ENCODE assay signal across 24 mouse cellular contexts in the genomic region with DNA sequence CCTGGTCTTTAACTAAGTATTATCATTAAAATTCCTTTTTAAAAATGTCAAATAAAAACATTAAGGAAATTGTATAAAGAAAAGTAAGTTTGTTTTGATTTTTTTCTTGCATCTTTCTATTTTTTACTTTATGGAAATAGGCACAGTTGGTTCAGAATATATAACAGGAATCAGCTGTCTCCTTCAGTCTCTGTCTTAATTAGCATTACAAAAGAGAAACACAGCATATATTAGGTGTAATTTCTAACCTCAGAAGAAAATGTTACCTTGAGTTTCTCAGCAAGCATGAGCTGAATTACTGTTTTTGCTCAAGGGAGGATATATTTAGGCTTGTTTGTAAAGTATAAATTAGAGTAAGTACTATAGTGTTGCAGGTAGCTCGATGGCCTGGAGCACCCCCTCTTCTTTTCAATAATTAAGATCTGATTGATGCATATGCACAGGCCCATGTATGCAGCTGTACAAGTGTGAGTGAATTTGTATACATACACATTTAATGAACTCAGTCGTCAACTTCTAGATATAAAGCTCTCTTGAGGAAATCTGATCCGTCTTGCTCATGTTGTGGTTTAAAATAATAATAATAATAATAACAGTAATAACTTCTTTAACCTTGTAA.
DNase-seq lines count a peak whose midpoint lies in the region; ATAC-seq lines count a peak whose summit lies in the region.
"Had no signal": no experiment of that assay in that cellular context is flagged by ENCODE, and none has a peak within 500 bp of the region (broad histone marks: within the 10 kb centered on the region; RNA-seq: fewer than 3 reads in every experiment).

No protein-coding gene starts in this region.

- H3K4me2 ChIP-seq in forebrain, embryonic 15.5 days (replicated peaks): no peak overlapping the region
- no peak overlapping the region for H3K4me2 ChIP-seq in forebrain, embryonic 11.5 days (ENCODE audit: low read depth, low read length, severe bottlenecking)
- H3K4me2 ChIP-seq in hindbrain, embryonic 12.5 days (replicated peaks): no peak overlapping the region
- H3K4me2 ChIP-seq in neural tube, embryonic 12.5 days (replicated peaks): no peak overlapping the region
- no peak overlapping the region for H3K4me2 ChIP-seq in neural tube, embryonic 15.5 days
- H3K4me2 ChIP-seq: embryonic facial prominence, embryonic 13.5 days; heart, embryonic 11.5 days; hindbrain, embryonic 15.5 days; intestine, embryonic 15.5 days had no signal

- ATAC-seq in forebrain, embryonic 15.5 days (replicated peaks): peak; percentile 51
- no peak for ATAC-seq in forebrain, embryonic 11.5 days (replicated peaks; ENCODE audit: low FRiP score)
- peak; percentile 78 for ATAC-seq in hindbrain, embryonic 12.5 days (ENCODE audit: low FRiP score)
- 0 out of 2 replicates have a peak, but pooled peaks have one; percentile 29 for ATAC-seq in neural tube, embryonic 12.5 days (ENCODE audit: low FRiP score, low read depth)
- ATAC-seq in neural tube, embryonic 15.5 days (ENCODE audit: low FRiP score): no peak
- ATAC-seq: CD4-positive, CD25-positive, alpha-beta regulatory T cell, adult 4 months; intestine, embryonic 15.5 days had no signal

- H3K9ac ChIP-seq in forebrain, embryonic 15.5 days (replicated peaks): no peak overlapping the region
- no peak overlapping the region for H3K9ac ChIP-seq in forebrain, embryonic 11.5 days (ENCODE audit: low read length)
- H3K9ac ChIP-seq in hindbrain, embryonic 12.5 days: no peak overlapping the region
- H3K9ac ChIP-seq in neural tube, embryonic 12.5 days: no peak overlapping the region
- H3K9ac ChIP-seq in neural tube, embryonic 15.5 days (replicated peaks): no peak overlapping the region
- H3K9ac ChIP-seq: embryonic facial prominence, embryonic 13.5 days; hindbrain, embryonic 15.5 days; intestine, embryonic 15.5 days had no signal

- no peak for DNase-seq in forebrain, embryonic 11.5 days (ENCODE audit: low spot score)
- no peak for DNase-seq in hindbrain, embryonic 10.5 days (ENCODE audit: low spot score)
- DNase-seq: adrenal gland, adult 2 months; adrenal gland, postnatal 14 days; cerebellum, adult 11-12 months; cerebellum, adult 8-10 months; cerebellum, postnatal 10 days; cerebellum, postnatal 36 days; embryo, embryonic 11 days; gastrocnemius, adult 2 months; gastrocnemius, postnatal 14 days; heart, adult 11 months; kidney, adult 11 months had no signal

- WGBS in forebrain, embryonic 15.5 days: 38% methylated on average over 3 of the region's 3 CpGs
- WGBS in forebrain, embryonic 11.5 days: 72% methylated on average over 3 of the region's 3 CpGs
- WGBS in hindbrain, embryonic 12.5 days: 63% methylated on average over 3 of the region's 3 CpGs
- WGBS in hindbrain, embryonic 10.5 days: 83% methylated on average over 3 of the region's 3 CpGs
- WGBS in neural tube, embryonic 12.5 days: 74% methylated on average over 3 of the region's 3 CpGs
- WGBS in neural tube, embryonic 15.5 days: 50% methylated on average over 3 of the region's 3 CpGs

- no peaks in the 10 kb centered on the region for H3K27me3 ChIP-seq in forebrain, embryonic 15.5 days
- no peaks in the 10 kb centered on the region for H3K27me3 ChIP-seq in forebrain, embryonic 11.5 days (ENCODE audit: control insufficient read depth, insufficient read depth, low read length)
- H3K27me3 ChIP-seq in hindbrain, embryonic 12.5 days: no peaks in the 10 kb centered on the region
- no peaks in the 10 kb centered on the region for H3K27me3 ChIP-seq in hindbrain, embryonic 10.5 days (ENCODE audit: insufficient read depth, poor library complexity, severe bottlenecking)
- H3K27me3 ChIP-seq in neural tube, embryonic 12.5 days (replicated peaks): no peaks in the 10 kb centered on the region
- H3K27me3 ChIP-seq in neural tube, embryonic 15.5 days (replicated peaks): no peaks in the 10 kb centered on the region
- H3K27me3 ChIP-seq: embryonic facial prominence, embryonic 13.5 days; hindbrain, embryonic 15.5 days; intestine, embryonic 15.5 days had no signal

- 0 out of 2 replicates have a peak, but pooled peaks cover 3% of the 10 kb centered on the region for H3K4me1 ChIP-seq in forebrain, embryonic 15.5 days
- no peaks in the 10 kb centered on the region for H3K4me1 ChIP-seq in forebrain, embryonic 11.5 days (replicated peaks; ENCODE audit: control insufficient read depth, insufficient read depth, low read length)
- H3K4me1 ChIP-seq in hindbrain, embryonic 12.5 days: no peaks in the 10 kb centered on the region
- H3K4me1 ChIP-seq in hindbrain, embryonic 10.5 days (replicated peaks): no peaks in the 10 kb centered on the region
- no peaks in the 10 kb centered on the region for H3K4me1 ChIP-seq in neural tube, embryonic 12.5 days
- no peaks in the 10 kb centered on the region for H3K4me1 ChIP-seq in neural tube, embryonic 15.5 days
- H3K4me1 ChIP-seq: embryonic facial prominence, embryonic 10.5 days; embryonic facial prominence, embryonic 13.5 days; hindbrain, embryonic 15.5 days; intestine, embryonic 15.5 days had no signal

- no peaks in the 10 kb centered on the region for H3K36me3 ChIP-seq in forebrain, embryonic 15.5 days
- H3K36me3 ChIP-seq in forebrain, embryonic 11.5 days (ENCODE audit: control insufficient read depth, insufficient read depth, low read length): no peaks in the 10 kb centered on the region
- no peaks in the 10 kb centered on the region for H3K36me3 ChIP-seq in hindbrain, embryonic 12.5 days
- H3K36me3 ChIP-seq in hindbrain, embryonic 10.5 days: no peaks in the 10 kb centered on the region
- no peaks in the 10 kb centered on the region for H3K36me3 ChIP-seq in neural tube, embryonic 12.5 days
- H3K36me3 ChIP-seq in neural tube, embryonic 15.5 days: no peaks in the 10 kb centered on the region
- H3K36me3 ChIP-seq: embryonic facial prominence, embryonic 10.5 days; embryonic facial prominence, embryonic 13.5 days; hindbrain, embryonic 15.5 days; intestine, embryonic 15.5 days had no signal

- H3K27ac ChIP-seq in forebrain, embryonic 15.5 days (replicated peaks): no peak overlapping the region
- H3K27ac ChIP-seq in forebrain, embryonic 11.5 days (ENCODE audit: low read depth, low read length): no peak overlapping the region
- H3K27ac ChIP-seq in hindbrain, embryonic 12.5 days: no peak overlapping the region
- H3K27ac ChIP-seq in hindbrain, embryonic 10.5 days: no peak overlapping the region
- no peak overlapping the region for H3K27ac ChIP-seq in neural tube, embryonic 12.5 days
- H3K27ac ChIP-seq in neural tube, embryonic 15.5 days (replicated peaks): no peak overlapping the region
- H3K27ac ChIP-seq: embryonic facial prominence, embryonic 10.5 days; embryonic facial prominence, embryonic 13.5 days; gastrocnemius, adult 2 months; hindbrain, embryonic 15.5 days; intestine, embryonic 15.5 days had no signal

- no peaks in the 10 kb centered on the region for H3K9me3 ChIP-seq in forebrain, embryonic 15.5 days
- no peaks in the 10 kb centered on the region for H3K9me3 ChIP-seq in forebrain, embryonic 11.5 days (ENCODE audit: control insufficient read depth, low read length)
- no peaks in the 10 kb centered on the region for H3K9me3 ChIP-seq in hindbrain, embryonic 12.5 days (replicated peaks)
- no peaks in the 10 kb centered on the region for H3K9me3 ChIP-seq in hindbrain, embryonic 10.5 days
- no peaks in the 10 kb centered on the region for H3K9me3 ChIP-seq in neural tube, embryonic 12.5 days
- no peaks in the 10 kb centered on the region for H3K9me3 ChIP-seq in neural tube, embryonic 15.5 days (replicated peaks)
- H3K9me3 ChIP-seq: embryonic facial prominence, embryonic 10.5 days; embryonic facial prominence, embryonic 13.5 days; hindbrain, embryonic 15.5 days; intestine, embryonic 15.5 days had no signal

- H3K4me3 ChIP-seq in forebrain, embryonic 15.5 days: no peak overlapping the region
- H3K4me3 ChIP-seq in forebrain, embryonic 11.5 days (ENCODE audit: low read depth, low read length): no peak overlapping the region
- no peak overlapping the region for H3K4me3 ChIP-seq in hindbrain, embryonic 12.5 days
- H3K4me3 ChIP-seq in hindbrain, embryonic 10.5 days: no peak overlapping the region
- no peak overlapping the region for H3K4me3 ChIP-seq in neural tube, embryonic 12.5 days
- H3K4me3 ChIP-seq in neural tube, embryonic 15.5 days (replicated peaks): no peak overlapping the region
- H3K4me3 ChIP-seq: embryonic facial prominence, embryonic 10.5 days; embryonic facial prominence, embryonic 13.5 days; erythroblast, embryonic 14.5 days; gastrocnemius, adult 2 months; hindbrain, embryonic 15.5 days; intestine, embryonic 15.5 days had no signal

Comparison
In these comparisons a context has a peak if more than half of its experiments do, and no peak if none do; other contexts are left out.
1. ATAC-seq: peak in forebrain, embryonic 15.5 days (single experiment), hindbrain, embryonic 12.5 days (single experiment) and neural tube, embryonic 12.5 days (single experiment); none in forebrain, embryonic 11.5 days (single experiment) and neural tube, embryonic 15.5 days (single experiment).